Mouse (Mus musculus) liver, adult 2 months (tissue): ENCODE data around the gene Rad51c. TPM values are rescaled to one million over a fixed set of nuclear protein-coding genes. Genes with fewer than 3 reads are reported as not detected.
"Not testable (repeated sequence)": the region's sequence is repeated elsewhere in the genome, so short reads cannot be mapped to it uniquely, and the experiment has no call there.

Source experiments
- DNase-seq: peaks from one replicate; pipeline ENCODE4 v3.0.0-alpha.2; 2011; ENCODE audit warnings: low read depth, low spot score; ENCODE audit errors: extremely low read depth
- H3K27ac ChIP-seq: fragments of 200-500 bp; replicated peaks from 2 replicates; pipeline ENCODE4 v1.5.1; 2012; ENCODE audit warnings: low read depth, mild to moderate bottlenecking, control low read depth, inconsistent platforms, low read length; ENCODE audit not compliant: insufficient read depth
- H3K27me3 ChIP-seq: fragments of 200-500 bp; 2 replicates; pipeline ENCODE4 v1.6.1; 2012; ENCODE audit warnings: mild to moderate bottlenecking, moderate library complexity, low read length, inconsistent platforms; ENCODE audit not compliant: control insufficient read depth, insufficient read depth
- H3K36me3 ChIP-seq: fragments of 200-500 bp; 2 replicates; pipeline ENCODE4 v1.6.1; 2012; ENCODE audit warnings: low read length, inconsistent platforms; ENCODE audit not compliant: control insufficient read depth, insufficient read depth
- H3K4me1 ChIP-seq: fragments of 200-500 bp; 2 replicates; pipeline ENCODE4 v1.6.1; 2011; ENCODE audit warnings: low read length; ENCODE audit not compliant: control insufficient read depth, insufficient read depth
- H3K4me3 ChIP-seq: fragments of 200-500 bp; 2 replicates; pipeline ENCODE4 v1.5.1; 2011; ENCODE audit warnings: low read depth, mild to moderate bottlenecking, control low read depth, low read length, moderate library complexity; ENCODE audit not compliant: insufficient read depth
- H3K79me2 ChIP-seq: fragments of 200-500 bp; 2 replicates; pipeline ENCODE4 v1.6.1; 2012; ENCODE audit warnings: inconsistent platforms, mild to moderate bottlenecking, low read length, moderate library complexity; ENCODE audit not compliant: control insufficient read depth, insufficient read depth
- H3K9ac ChIP-seq: fragments of 200-500 bp; 2 replicates; pipeline ENCODE4 v1.6.1; 2012; ENCODE audit warnings: low read depth, mild to moderate bottlenecking, control low read depth, inconsistent platforms, low read length
- CTCF ChIP-seq: fragments of 200-500 bp; IDR thresholded peaks from 2 replicates; pipeline ENCODE4 v1.5.1; 2011; ENCODE audit warnings: low read depth, low read length, control low read depth
- POLR2A ChIP-seq: fragments of 200-500 bp; IDR thresholded peaks from 2 replicates; pipeline ENCODE4 v1.6.1; 2011; ENCODE audit warnings: low read length, control low read depth; ENCODE audit not compliant: insufficient read depth; ENCODE audit errors: extremely low read depth
- WGBS: fragments of 180-500 bp; shearing (Covaris S2); methylation state at CpG from one replicate; pipeline ENCODE4 v1.1.7; 2018; 5-methylcytosine and 5-hydroxymethylcytosine counted together
- polyA plus RNA-seq: library from polyadenylated mRNA; depleted of rRNA; stranded (reverse); fragments of >200 nt; gene quantifications from 2 replicates; pipeline ENCODE4 v1.2.3, GENCODE M21; 2012
- total RNA-seq: library from RNA; depleted of rRNA; stranded (reverse); fragments of >200 nt; gene quantifications from 2 replicates; pipeline ENCODE4 v1.2.3, GENCODE M21; 2014

Rad51c gene
- total and polyA plus RNA-seq, 2 experiments: 0.28 to 0.32 TPM

DNA sequence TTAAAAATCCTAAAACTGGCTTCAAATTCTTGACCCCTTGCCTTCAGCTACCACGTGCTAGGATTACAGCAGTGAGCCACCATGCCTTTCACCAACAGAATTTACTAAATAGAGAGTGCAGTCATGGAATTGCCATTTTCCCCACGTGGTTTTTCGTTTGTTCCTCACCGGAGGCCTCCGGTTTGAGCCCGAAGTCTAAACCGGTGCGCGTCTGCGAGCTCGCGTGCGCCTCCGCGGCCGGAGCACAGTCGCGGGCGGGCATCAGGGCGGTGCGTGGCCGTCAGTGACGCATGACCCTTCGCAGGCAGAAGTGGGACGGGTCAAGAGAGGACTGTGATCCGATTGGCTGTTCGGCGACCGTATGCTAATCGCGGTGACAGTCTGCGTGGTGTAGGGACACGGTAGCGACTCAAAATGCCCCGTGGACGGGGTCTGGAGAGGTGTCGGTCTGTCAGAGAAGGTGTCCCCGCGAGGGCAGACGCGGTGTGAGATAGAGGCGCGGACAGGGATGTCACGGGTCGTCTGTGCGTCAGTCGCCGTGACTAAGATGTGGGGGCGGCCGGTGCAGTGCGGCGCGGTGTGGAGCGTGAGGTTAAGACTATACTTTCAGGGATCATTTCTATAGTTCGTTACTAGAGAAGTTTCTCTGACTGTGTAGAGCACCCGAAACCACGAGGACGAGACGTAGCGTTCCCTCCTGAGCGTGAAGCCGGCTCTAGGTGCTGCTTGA lies 38.1 kb upstream of the Rad51c start:
- not testable (repeated sequence) for H3K4me1 ChIP-seq, H3K36me3 ChIP-seq, H3K27me3 ChIP-seq, H3K79me2 ChIP-seq
- Histone ChIP-seq H3K4me3 (peak overlapping the region; percentile 53; the same call in 1 of the 2 replicates), H3K27ac (peak overlapping the region; percentile 90), H3K9ac (peak overlapping the region; percentile 85)
- 1% methylated on average over 34 of the region's 62 CpGs for WGBS
- DNase-seq: peak; percentile 69
- TF ChIP-seq CTCF: peak; percentile 12; the same call in 1 of the 2 replicates

DNA sequence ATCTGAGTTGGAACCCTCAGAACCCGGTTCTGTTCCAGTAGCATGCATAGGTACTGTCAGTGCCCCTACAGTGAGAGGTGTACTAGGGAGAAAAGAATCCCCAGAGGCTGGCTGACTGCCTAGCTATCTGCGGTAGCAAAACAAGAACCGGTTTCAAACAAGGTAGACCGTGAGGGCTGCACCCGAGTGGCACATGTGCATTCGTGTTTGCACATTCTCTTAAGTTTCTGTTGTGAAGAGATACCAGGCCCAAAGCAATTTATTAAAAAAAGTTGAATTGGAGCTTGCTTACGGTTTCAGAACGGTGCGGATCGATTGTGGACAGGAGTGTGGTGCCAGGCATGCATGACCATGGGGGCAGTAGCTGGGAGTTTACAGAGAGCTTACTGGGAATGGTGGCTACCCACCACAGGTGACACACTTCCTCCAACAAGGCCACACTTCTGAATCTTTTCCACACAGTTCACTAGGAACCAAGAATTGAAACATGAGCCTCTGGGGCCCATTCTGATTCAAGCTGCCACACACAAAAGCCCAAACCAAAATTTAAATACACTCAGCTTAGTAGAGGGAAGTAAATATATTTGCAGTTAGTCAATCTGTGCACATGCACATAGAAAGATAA lies 35.2 kb upstream of the Rad51c start:
- Histone ChIP-seq H3K27me3 (no peaks in the 10 kb centered on the region), H3K9ac (no peak overlapping the region), H3K36me3 (no peaks in the 10 kb centered on the region), H3K4me1 (peaks cover 3% of the 10 kb centered on the region; the same call in 1 of the 2 replicates), H3K79me2 (no peaks in the 10 kb centered on the region), H3K4me3 (no peak overlapping the region), H3K27ac (no peak overlapping the region)
- WGBS: 88% methylated on average over 10 of the region's 10 CpGs
- DNase-seq: no peak
- TF ChIP-seq CTCF (no peak), POLR2A (no peak)

DNA sequence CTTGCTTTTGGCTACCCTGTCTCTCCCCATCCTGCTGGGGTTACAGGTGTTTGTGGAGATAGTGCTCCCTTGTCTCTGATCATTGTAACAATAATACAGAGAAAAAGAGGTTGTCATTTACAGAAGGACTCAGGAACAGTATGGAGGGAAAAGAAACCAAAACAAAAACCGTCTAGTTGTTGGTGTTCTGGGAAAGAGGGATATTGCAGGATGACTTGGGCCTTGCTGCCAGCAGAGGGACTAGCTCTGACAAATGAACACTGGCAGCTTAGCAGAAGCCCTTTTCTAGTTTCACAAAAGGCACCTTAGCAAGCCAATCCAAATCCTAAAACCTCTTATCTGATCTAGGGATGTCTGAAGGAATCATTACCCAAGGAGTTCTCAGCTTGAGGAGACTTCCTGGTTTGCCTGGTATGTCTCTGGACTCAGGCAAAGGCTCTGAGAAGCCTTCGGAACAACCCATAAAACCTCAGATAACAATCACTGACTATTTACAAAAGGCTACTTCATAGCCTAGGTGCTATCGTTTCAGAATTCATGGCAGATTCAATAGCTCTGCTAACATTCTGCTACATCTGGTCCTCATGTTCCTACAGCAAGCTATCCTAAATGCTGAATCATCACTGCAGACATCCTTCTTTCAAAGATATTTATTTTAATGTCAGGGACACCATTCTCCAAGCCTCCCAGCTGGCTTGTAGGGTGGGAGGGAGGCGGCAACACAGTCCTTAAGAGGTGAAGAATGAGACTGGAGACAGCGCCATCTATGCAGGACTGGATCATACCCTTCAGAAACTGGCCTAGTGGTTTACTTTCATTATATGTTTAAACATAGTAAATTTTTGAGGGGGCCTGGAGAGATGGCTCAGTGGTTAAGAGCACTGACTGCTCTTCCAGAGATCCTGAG lies 31.8 kb upstream of the Rad51c start:
- H3K27me3 ChIP-seq: no peaks in the 10 kb centered on the region
- no peak for TF ChIP-seq POLR2A
- no peak for TF ChIP-seq CTCF
- H3K79me2 ChIP-seq: no peaks in the 10 kb centered on the region
- 82% methylated on average over 5 of the region's 5 CpGs for WGBS
- no peak overlapping the region for H3K9ac ChIP-seq
- H3K36me3 ChIP-seq: no peaks in the 10 kb centered on the region
- DNase-seq: no peak
- H3K4me3 ChIP-seq: no peak overlapping the region
- no peaks in the 10 kb centered on the region for H3K4me1 ChIP-seq
- no peak overlapping the region for H3K27ac ChIP-seq

DNA sequence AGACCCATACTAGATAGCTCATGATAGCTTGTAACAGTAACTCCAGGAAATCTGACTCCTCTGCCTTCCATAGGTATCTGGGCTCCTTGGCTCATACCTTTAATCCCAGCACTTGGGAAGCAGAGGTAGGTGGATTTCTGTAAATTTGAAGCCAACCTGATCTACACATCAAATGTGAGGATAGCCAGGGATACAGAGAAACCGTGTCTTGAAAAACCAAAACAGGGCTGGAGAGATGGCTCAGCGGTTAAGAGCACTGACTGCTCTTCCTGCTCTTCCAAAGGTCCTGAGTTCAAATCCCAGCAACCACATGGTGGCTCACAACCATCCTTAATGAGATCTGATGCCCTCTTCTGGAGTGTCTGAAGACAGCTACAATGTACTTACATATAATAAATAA lies 30.4 kb upstream of the Rad51c start:
- H3K36me3 ChIP-seq, H3K27me3 ChIP-seq, H3K27ac ChIP-seq, DNase-seq, H3K79me2 ChIP-seq, H3K4me1 ChIP-seq, H3K4me3 ChIP-seq, H3K9ac ChIP-seq: not testable (repeated sequence)
- 91% methylated on average over 2 of the region's 2 CpGs for WGBS

DNA sequence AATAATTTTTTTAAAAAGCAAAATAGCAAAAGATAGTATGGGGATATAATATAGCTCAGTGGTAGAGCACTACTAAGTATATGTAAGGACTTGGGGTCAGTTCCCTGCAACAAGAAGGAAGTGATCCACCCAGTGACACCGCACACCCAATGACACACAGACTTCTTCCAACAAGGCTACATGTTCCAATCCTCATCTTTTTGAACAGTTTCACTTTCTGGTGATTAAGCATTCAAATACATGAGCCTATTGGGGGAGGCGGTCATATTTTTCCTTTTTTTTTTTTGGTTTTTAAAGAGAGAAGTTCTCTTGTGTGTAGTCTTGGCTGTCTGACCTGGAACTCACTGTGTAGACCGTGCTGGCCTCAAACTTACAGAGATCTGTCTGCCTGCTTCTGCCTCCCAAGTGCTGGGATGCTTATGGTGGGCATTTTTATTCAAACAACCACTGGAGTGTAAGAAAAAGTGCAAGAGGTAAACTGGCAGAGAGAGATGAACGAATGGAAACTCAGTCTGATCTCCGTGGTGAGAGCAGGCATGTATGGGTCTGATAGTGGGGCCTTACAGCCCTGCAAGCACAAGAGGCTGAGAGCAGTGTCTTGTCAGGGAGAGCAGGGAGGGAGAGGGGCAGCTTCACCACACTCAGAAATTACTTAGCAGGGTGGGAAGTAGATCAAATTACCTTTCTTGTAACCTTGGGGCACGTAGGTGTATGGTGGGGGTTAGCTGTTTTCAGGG lies 28.3 kb upstream of the Rad51c start:
- peak; percentile 47 for DNase-seq

More for the DNA sequence above, 28.3 kb upstream of the Rad51c start:
- Histone ChIP-seq H3K4me1 (no peaks in the 10 kb centered on the region), H3K36me3 (no peaks in the 10 kb centered on the region), H3K79me2 (no peaks in the 10 kb centered on the region), H3K9ac (no peak overlapping the region), H3K4me3 (no peak overlapping the region), H3K27ac (no peak overlapping the region), H3K27me3 (no peaks in the 10 kb centered on the region)
- WGBS: 69% methylated on average over 6 of the region's 6 CpGs
- TF ChIP-seq CTCF: no peak
- TF ChIP-seq POLR2A: no peak
